Mouse (Mus musculus) embryonic fibroblast, embryonic 13.5 days (primary cell): Measurements from ENCODE around the gene Unc45a. TPM values are rescaled to one million over a fixed set of nuclear protein-coding genes. Genes with fewer than 3 reads are reported as not detected.
A peak's percentile ranks its signal among the peaks of the same experiment; 100 is the strongest.

ENCODE experiments used
- H3K27ac ChIP-seq: 2 replicates; pipeline ENCODE4 v1.5.1; 2012; ENCODE audit warnings: low read length, control low read depth, inconsistent platforms; ENCODE audit not compliant: insufficient read depth
- H3K4me1 ChIP-seq: 2 replicates; pipeline ENCODE4 v1.6.1; 2011; ENCODE audit warnings: low read length; ENCODE audit not compliant: control insufficient read depth, insufficient read depth
- H3K4me3 ChIP-seq: 2 replicates; pipeline ENCODE4 v1.5.1; 2011; ENCODE audit warnings: mild to moderate bottlenecking, control low read depth, low read length; ENCODE audit not compliant: insufficient read depth
- CTCF ChIP-seq: IDR thresholded peaks from 2 replicates; pipeline ENCODE4 v1.5.1; 2011; ENCODE audit warnings: mild to moderate bottlenecking, control low read depth, low read length, moderate library complexity, borderline replicate concordance; ENCODE audit not compliant: insufficient read depth
- POLR2A ChIP-seq: IDR thresholded peaks from 2 replicates; pipeline ENCODE4 v1.6.1; 2011; ENCODE audit warnings: low read depth, mild to moderate bottlenecking, control low read depth, low read length, moderate library complexity
- polyA plus RNA-seq: library from polyadenylated mRNA; stranded (reverse); fragments of >200 nt; gene quantifications from 2 replicates; pipeline ENCODE4 v1.2.4, GENCODE M21; 2011; ENCODE audit warnings: low read depth; ENCODE audit not compliant: missing spikeins, insufficient read length

Gene Unc45a
- polyA plus RNA-seq, 1 experiment, result 34.4 TPM

- Histone ChIP-seq H3K4me1 (no peaks in the 10 kb centered on the region), H3K4me3 (no peak overlapping the region), H3K27ac (no peak overlapping the region)
- TF ChIP-seq POLR2A (no peak), CTCF (no peak)
Measured at GRCm38 (mm10) chr7:80317439-80318115, 23.2 kb downstream of the Unc45a start.

GRCm38 (mm10) chr7:80315733-80316132 is 25.1 kb downstream of the Unc45a start:
- TF ChIP-seq CTCF, result no peak
- TF ChIP-seq POLR2A, result no peak

GRCm38 (mm10) chr7:80310771-80311170 is 30.0 kb downstream of the Unc45a start:
- no peak for TF ChIP-seq POLR2A
- no peak for TF ChIP-seq CTCF
- Histone ChIP-seq H3K4me1 (no peaks in the 10 kb centered on the region), H3K4me3 (no peak overlapping the region), H3K27ac (no peak overlapping the region)

More at GRCm38 (mm10) chr7:80315733-80316132, 25.1 kb downstream of the Unc45a start:
- Histone ChIP-seq H3K27ac (no peak overlapping the region), H3K4me1 (no peaks in the 10 kb centered on the region), H3K4me3 (no peak overlapping the region)

DNA sequence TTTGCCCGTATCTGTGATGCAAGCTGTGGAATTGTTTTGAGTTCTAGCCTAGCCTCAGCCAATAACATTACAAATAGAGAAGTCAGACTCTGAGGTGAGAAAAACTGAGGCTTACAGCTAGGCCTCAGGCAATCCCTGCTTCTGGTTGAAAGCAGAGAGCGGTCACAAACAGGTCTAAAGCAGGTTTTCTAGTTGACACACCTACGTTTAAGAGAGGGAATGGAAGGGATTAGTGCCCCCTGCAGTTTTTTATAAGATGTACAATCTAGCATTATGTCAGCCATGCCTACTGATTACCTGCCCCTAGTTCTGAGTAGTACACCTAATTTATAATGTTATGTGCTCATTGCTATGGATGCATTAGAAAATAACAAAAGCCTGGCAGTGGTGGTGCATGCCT is 33.0 kb downstream of the Unc45a start:
- H3K4me3 ChIP-seq, result no peak overlapping the region
- TF ChIP-seq POLR2A (no peak), CTCF (no peak)

DNA sequence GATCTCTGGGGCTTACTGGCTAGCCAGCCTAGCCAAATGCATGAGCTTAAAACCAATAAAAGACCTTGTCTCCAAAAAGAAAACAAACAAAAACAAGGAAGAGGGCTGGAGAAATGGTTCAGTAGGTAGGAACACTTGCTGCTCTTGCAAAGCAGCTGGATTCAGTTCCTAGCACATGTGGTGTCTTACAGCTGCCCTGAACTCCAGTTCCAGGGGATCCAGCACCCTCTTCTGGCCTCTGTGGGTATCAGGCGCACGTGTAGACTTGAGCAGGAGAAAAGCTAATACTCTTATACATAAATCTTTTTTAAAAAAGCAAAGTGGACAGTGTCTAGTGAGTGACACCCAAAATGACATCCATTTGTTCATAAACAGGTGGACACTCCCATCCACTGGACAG is 39.3 kb downstream of the Unc45a start:
- Histone ChIP-seq H3K27ac (no peak overlapping the region), H3K4me1 (peaks cover 7% of the 10 kb centered on the region), H3K4me3 (no peak overlapping the region)
- TF ChIP-seq CTCF (no peak), POLR2A (no peak)

More for the DNA sequence above, 33.0 kb downstream of the Unc45a start:
- Histone ChIP-seq H3K27ac (no peak overlapping the region), H3K4me1 (no peaks in the 10 kb centered on the region)

GRCm38 (mm10) chr7:80299568-80299967 is 41.2 kb downstream of the Unc45a start:
- Histone ChIP-seq H3K4me1 (peaks cover 9% of the 10 kb centered on the region), H3K27ac (no peak overlapping the region), H3K4me3 (no peak overlapping the region)
- TF ChIP-seq CTCF, result no peak
- no peak for TF ChIP-seq POLR2A

GRCm38 (mm10) chr7:80298754-80299153 is 42.1 kb downstream of the Unc45a start:
- Histone ChIP-seq H3K4me1 (peaks cover 9% of the 10 kb centered on the region), H3K27ac (no peak overlapping the region), H3K4me3 (no peak overlapping the region)
- TF ChIP-seq POLR2A (no peak), CTCF (no peak)

- Histone ChIP-seq H3K27ac (peak overlapping the region; percentile 76), H3K4me1 (peaks cover 9% of the 10 kb centered on the region), H3K4me3 (peak overlapping the region; percentile 31; the same call in 1 of the 2 replicates)
- TF ChIP-seq CTCF, result no peak
Measured at GRCm38 (mm10) chr7:80297041-80297440, 43.8 kb downstream of the Unc45a start.

GRCm38 (mm10) chr7:80296462-80296861 is 44.3 kb downstream of the Unc45a start:
- Histone ChIP-seq H3K27ac (peak overlapping the region; percentile 76; the same call in 1 of the 2 replicates), H3K4me3 (peak overlapping the region; percentile 31), H3K4me1 (peaks cover 9% of the 10 kb centered on the region)
- TF ChIP-seq POLR2A (no peak), CTCF (no peak)

DNA sequence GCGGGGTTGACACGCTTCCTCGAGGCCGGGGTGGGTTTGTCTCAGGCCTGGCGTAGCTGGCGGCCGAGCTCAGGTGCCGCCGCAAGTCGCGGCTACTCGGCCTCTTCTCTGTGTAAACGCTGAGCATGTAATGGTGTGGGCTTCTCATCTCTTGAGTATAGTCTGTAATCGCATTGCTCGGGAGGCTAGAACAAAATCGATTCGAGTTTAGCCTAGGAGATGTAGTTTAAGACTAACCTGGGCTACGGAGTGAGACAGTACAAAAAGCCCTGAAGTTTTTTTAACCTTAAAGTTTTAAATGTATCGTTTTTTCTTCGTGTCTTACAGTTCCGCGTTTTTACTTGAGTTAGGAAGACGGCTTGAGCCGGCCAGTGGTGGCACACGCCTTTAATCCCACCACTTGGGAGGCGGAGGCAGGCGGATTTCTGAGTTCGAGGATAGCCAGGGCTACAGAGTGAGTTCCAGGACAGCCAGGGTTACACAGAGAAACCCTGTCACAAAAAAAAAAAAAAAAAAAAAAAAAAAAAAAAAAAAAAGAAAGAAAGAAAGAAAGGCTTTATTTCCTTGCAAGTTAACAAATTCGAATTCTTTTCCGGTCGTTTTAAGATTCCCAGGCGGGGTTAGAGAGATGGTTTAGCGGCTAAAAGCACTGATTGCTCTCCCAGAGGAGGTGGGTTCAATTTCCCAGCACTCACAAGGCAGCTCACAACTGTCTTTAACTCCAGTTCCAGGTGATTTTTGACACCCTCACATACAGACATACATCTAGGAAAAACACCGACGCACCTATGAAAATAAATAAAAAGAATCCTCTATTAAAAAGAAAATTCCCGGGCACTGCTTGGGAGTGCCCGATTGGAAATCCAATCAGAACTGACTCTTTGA is 45.8 kb downstream of the Unc45a start:
- no peak for TF ChIP-seq POLR2A
- no peak for TF ChIP-seq CTCF
- Histone ChIP-seq H3K27ac (peak overlapping the region; percentile 29), H3K4me1 (peaks cover 9% of the 10 kb centered on the region), H3K4me3 (peak overlapping the region; percentile 78)
